Mouse (Mus musculus): ENCODE results near the gene Sema6b. TPM values are rescaled to one million over a fixed set of nuclear protein-coding genes. Genes with fewer than 3 reads are reported as not detected.
A peak's percentile ranks its signal among the peaks of the same experiment; 100 is the strongest.

The Sema6b gene
- polyA plus RNA-seq, 1 experiment: 1.4 TPM

- no peak for TF ChIP-seq SRF (IDR thresholded peaks at IDR 0.05; ENCODE audit: control insufficient read depth, insufficient read length, low read depth)
- TF ChIP-seq POLR2A (IDR thresholded peaks at IDR 0.05; ENCODE audit: insufficient read length, low read depth): peak; percentile 40
- TF ChIP-seq E2F4 (IDR thresholded peaks at IDR 0.05; ENCODE audit: insufficient read depth): peak; percentile 22
- peaks cover 18% of the 10 kb centered on the region for H3K27me3 ChIP-seq (ENCODE audit: control insufficient read depth, insufficient read depth, insufficient read length)
- H3ac ChIP-seq (ENCODE audit: control insufficient read depth, insufficient read length): no peak within 1 kb of the TSS
- peak within 1 kb of the TSS; percentile 17 for H3K4me3 ChIP-seq
- no peaks in the 10 kb centered on the region for H3K79me2 ChIP-seq (ENCODE audit: control insufficient read depth, insufficient read depth)
- no peaks in the 10 kb centered on the region for H3K36me3 ChIP-seq (ENCODE audit: control insufficient read depth, insufficient read depth)
- H3K4me2 ChIP-seq (ENCODE audit: low read depth): peak within 1 kb of the TSS; percentile 92
Measured at GRCm38 (mm10) chr17:56162231-56162774, 22.2 kb upstream of the Sema6b start, which contains the start of gene Tnfaip8l1. Tnfaip8l1 (plus strand) TSS chr17:56162477.

GRCm38 (mm10) chr17:56159729-56160128 is 19.6 kb upstream of the Sema6b start:
- no peaks in the 10 kb centered on the region for H3K79me2 ChIP-seq (ENCODE audit: control insufficient read depth, insufficient read depth)
- H3K36me3 ChIP-seq (ENCODE audit: control insufficient read depth, insufficient read depth): no peaks in the 10 kb centered on the region
- no peak for TF ChIP-seq MYOG (IDR thresholded peaks at IDR 0.05; ENCODE audit: control insufficient read depth in 1 of 3, insufficient read depth in 1 of 3, insufficient read length in 2 of 3, low read depth in 2 of 3)
- TF ChIP-seq REST (IDR thresholded peaks at IDR 0.05; ENCODE audit: insufficient read depth, insufficient read length): no peak
- no peak overlapping the region for H3K4me3 ChIP-seq
- H3ac ChIP-seq (ENCODE audit: control insufficient read depth, insufficient read length): no peak overlapping the region
- peaks cover 43% of the 10 kb centered on the region for H3K27me3 ChIP-seq (ENCODE audit: control insufficient read depth, insufficient read depth, insufficient read length)
- H3K4me2 ChIP-seq (ENCODE audit: low read depth): peak overlapping the region; percentile 34

- H3K4me3 ChIP-seq: no peak overlapping the region
- H3K79me2 ChIP-seq (ENCODE audit: control insufficient read depth, insufficient read depth): no peaks in the 10 kb centered on the region
- no peak overlapping the region for H3K4me2 ChIP-seq (ENCODE audit: low read depth)
- H3ac ChIP-seq (ENCODE audit: control insufficient read depth, insufficient read length): no peak overlapping the region
- peak; percentile 86 for TF ChIP-seq CEBPB (IDR thresholded peaks at IDR 0.05; ENCODE audit: insufficient read depth, poor library complexity, severe bottlenecking)
- no peak for TF ChIP-seq MAX (IDR thresholded peaks at IDR 0.05; ENCODE audit: low read depth)
- TF ChIP-seq TCF12 (IDR thresholded peaks at IDR 0.05; ENCODE audit: insufficient read depth, poor library complexity, severe bottlenecking): no peak
- no peak for TF ChIP-seq REST (IDR thresholded peaks at IDR 0.05; ENCODE audit: insufficient read depth, insufficient read length)
- no peak for TF ChIP-seq E2F4 (IDR thresholded peaks at IDR 0.05; ENCODE audit: insufficient read depth)
- peak in 2 of 3 experiments; percentile 90 to 91 for TF ChIP-seq MYOD1 (IDR thresholded peaks at IDR 0.05; ENCODE audit: control insufficient read depth in 1 of 3, insufficient read length in 2 of 3, low read depth in 2 of 3)
- peak in 2 of 3 experiments; percentile 88 to 91 for TF ChIP-seq MYOG (IDR thresholded peaks at IDR 0.05; ENCODE audit: control insufficient read depth in 1 of 3, insufficient read depth in 1 of 3, insufficient read length in 2 of 3, low read depth in 2 of 3)
- TF ChIP-seq TCF3 (IDR thresholded peaks at IDR 0.05; ENCODE audit: insufficient read length, low read depth): peak; percentile 59
- no peak for TF ChIP-seq USF1 (IDR thresholded peaks at IDR 0.05; ENCODE audit: low read depth)
- no peak for TF ChIP-seq SRF (IDR thresholded peaks at IDR 0.05; ENCODE audit: control insufficient read depth, insufficient read length, low read depth)
- no peak for TF ChIP-seq POLR2A (IDR thresholded peaks at IDR 0.05; ENCODE audit: insufficient read length, low read depth)
- no peak for TF ChIP-seq POLR2AphosphoS2 (IDR thresholded peaks at IDR 0.05; ENCODE audit: insufficient read length, low read depth)
- no peaks in the 10 kb centered on the region for H3K36me3 ChIP-seq (ENCODE audit: control insufficient read depth, insufficient read depth)
- H3K27me3 ChIP-seq (ENCODE audit: control insufficient read depth, insufficient read depth, insufficient read length): peaks cover 74% of the 10 kb centered on the region
Measured at GRCm38 (mm10) chr17:56153643-56154042, 13.5 kb upstream of the Sema6b start.

GRCm38 (mm10) chr17:56149897-56150296 is 9.8 kb upstream of the Sema6b start:
- Histone ChIP-seq H3K4me2 (ENCODE audit: low read depth) (no peak overlapping the region), H3K4me3 (no peak overlapping the region), H3K36me3 (ENCODE audit: control insufficient read depth, insufficient read depth) (no peaks in the 10 kb centered on the region), H3ac (ENCODE audit: control insufficient read depth, insufficient read length) (no peak overlapping the region), H3K79me2 (ENCODE audit: control insufficient read depth, insufficient read depth) (no peaks in the 10 kb centered on the region), H3K27me3 (ENCODE audit: control insufficient read depth, insufficient read depth, insufficient read length) (peaks cover 62% of the 10 kb centered on the region)
- TF ChIP-seq USF1 (IDR thresholded peaks at IDR 0.05; ENCODE audit: low read depth): no peak
- no peak for TF ChIP-seq TCF3 (IDR thresholded peaks at IDR 0.05; ENCODE audit: insufficient read length, low read depth)
- TF ChIP-seq MYOD1 (IDR thresholded peaks at IDR 0.05; ENCODE audit: control insufficient read depth in 1 of 3, insufficient read length in 2 of 3, low read depth in 2 of 3): no peak
- TF ChIP-seq MYOG (IDR thresholded peaks at IDR 0.05; ENCODE audit: control insufficient read depth in 1 of 3, insufficient read depth in 1 of 3, insufficient read length in 2 of 3, low read depth in 2 of 3): no peak

GRCm38 (mm10) chr17:56148790-56149618 is 8.9 kb upstream of the Sema6b start:
- H3K27me3 ChIP-seq (ENCODE audit: control insufficient read depth, insufficient read depth, insufficient read length): peaks cover 62% of the 10 kb centered on the region
- no peak overlapping the region for H3K4me2 ChIP-seq (ENCODE audit: low read depth)
- no peak overlapping the region for H3ac ChIP-seq (ENCODE audit: control insufficient read depth, insufficient read length)
- H3K36me3 ChIP-seq (ENCODE audit: control insufficient read depth, insufficient read depth): no peaks in the 10 kb centered on the region
- TF ChIP-seq MYOG (IDR thresholded peaks at IDR 0.05; ENCODE audit: control insufficient read depth in 1 of 3, insufficient read depth in 1 of 3, insufficient read length in 2 of 3, low read depth in 2 of 3) (peak in 2 of 3 experiments; percentile 47 to 77), TCF12 (IDR thresholded peaks at IDR 0.05; ENCODE audit: insufficient read depth, poor library complexity, severe bottlenecking) (no peak), CEBPB (IDR thresholded peaks at IDR 0.05; ENCODE audit: insufficient read depth, poor library complexity, severe bottlenecking) (no peak), USF1 (IDR thresholded peaks at IDR 0.05; ENCODE audit: low read depth) (no peak), POLR2AphosphoS2 (IDR thresholded peaks at IDR 0.05; ENCODE audit: insufficient read length, low read depth) (no peak), POLR2A (IDR thresholded peaks at IDR 0.05; ENCODE audit: insufficient read length, low read depth) (no peak), MAX (IDR thresholded peaks at IDR 0.05; ENCODE audit: low read depth) (no peak), REST (IDR thresholded peaks at IDR 0.05; ENCODE audit: insufficient read depth, insufficient read length) (no peak), SRF (IDR thresholded peaks at IDR 0.05; ENCODE audit: control insufficient read depth, insufficient read length, low read depth) (no peak), TCF3 (IDR thresholded peaks at IDR 0.05; ENCODE audit: insufficient read length, low read depth) (no peak), MYOD1 (IDR thresholded peaks at IDR 0.05; ENCODE audit: control insufficient read depth in 1 of 3, insufficient read length in 2 of 3, low read depth in 2 of 3) (peak in 1 of 3 experiments; percentile 49), E2F4 (IDR thresholded peaks at IDR 0.05; ENCODE audit: insufficient read depth) (no peak)
- no peaks in the 10 kb centered on the region for H3K79me2 ChIP-seq (ENCODE audit: control insufficient read depth, insufficient read depth)
- no peak overlapping the region for H3K4me3 ChIP-seq

All from myocyte (in vitro differentiated cells).